Mouse (Mus musculus) limb, embryonic 10.5 days (tissue): ENCODE measurements at regions not wholly inside any gene's neighbourhood (a gene's known extent, or its start where the extent isn't known, plus 50 kb on each side); places are given as distances from the start of the nearest gene placed in this dataset.

Experiments
- DNase-seq: peaks from one replicate; pipeline ENCODE4 v3.0.0-alpha.2; 2017; ENCODE audit warnings: low spot score
- H3K27ac ChIP-seq: fragments of 300-500 bp; sonication (generic); 2 replicates; pipeline ENCODE4 v1.5.1; 2016; ENCODE audit warnings: mild to moderate bottlenecking
- H3K27me3 ChIP-seq: fragments of 300-500 bp; sonication (generic); 2 replicates; pipeline ENCODE4 v1.6.1; 2016; ENCODE audit warnings: low read depth, mild to moderate bottlenecking; ENCODE audit not compliant: poor library complexity, severe bottlenecking
- H3K36me3 ChIP-seq: fragments of 300-500 bp; sonication (generic); 2 replicates; pipeline ENCODE4 v1.6.1; 2016; ENCODE audit warnings: mild to moderate bottlenecking, moderate library complexity
- H3K4me1 ChIP-seq: fragments of 300-500 bp; sonication (generic); 2 replicates; pipeline ENCODE4 v1.6.1; 2016
- H3K4me3 ChIP-seq: fragments of 300-500 bp; sonication (generic); 2 replicates; pipeline ENCODE4 v1.5.1; 2016; ENCODE audit warnings: mild to moderate bottlenecking, moderate library complexity
- H3K9me3 ChIP-seq: fragments of 300-500 bp; sonication (generic); replicated peaks from 2 replicates; pipeline ENCODE4 v1.6.1; 2016; ENCODE audit warnings: mild to moderate bottlenecking
- WGBS: fragments of 180-500 bp; shearing (Covaris S2); methylation state at CpG from one replicate; pipeline ENCODE4 v1.1.7; 2016; 5-methylcytosine and 5-hydroxymethylcytosine counted together

DNA sequence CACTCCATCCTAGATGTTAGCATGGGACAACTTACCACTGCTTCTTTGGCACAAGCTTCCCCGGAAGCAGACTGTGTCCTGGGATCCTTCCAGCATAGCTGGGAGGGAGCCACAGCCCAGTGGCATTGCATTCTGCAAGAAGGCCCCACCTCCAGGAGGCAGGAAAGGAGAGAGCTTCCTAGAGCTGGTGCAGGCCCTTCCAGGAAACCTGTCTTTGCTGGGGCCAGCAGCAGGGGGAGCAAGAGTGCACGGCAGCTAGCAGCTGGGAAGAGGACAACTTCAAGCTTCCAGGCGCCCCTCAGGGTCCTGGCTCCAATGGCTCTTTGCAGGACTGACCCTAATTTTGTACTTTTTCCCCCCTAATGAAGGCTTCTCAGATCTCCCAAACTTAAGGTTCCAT, 115.4 kb upstream of the Sorcs3 start:
- peak; percentile 61 for DNase-seq
- Histone ChIP-seq H3K36me3 (no peaks in the 10 kb centered on the region), H3K27me3 (no peaks in the 10 kb centered on the region), H3K4me1 (peaks cover 3% of the 10 kb centered on the region; the same call in 1 of the 2 replicates), H3K4me3 (no peak overlapping the region), H3K9me3 (no peaks in the 10 kb centered on the region), H3K27ac (no peak overlapping the region)
- 34% methylated on average over 3 of the region's 3 CpGs for WGBS

DNA sequence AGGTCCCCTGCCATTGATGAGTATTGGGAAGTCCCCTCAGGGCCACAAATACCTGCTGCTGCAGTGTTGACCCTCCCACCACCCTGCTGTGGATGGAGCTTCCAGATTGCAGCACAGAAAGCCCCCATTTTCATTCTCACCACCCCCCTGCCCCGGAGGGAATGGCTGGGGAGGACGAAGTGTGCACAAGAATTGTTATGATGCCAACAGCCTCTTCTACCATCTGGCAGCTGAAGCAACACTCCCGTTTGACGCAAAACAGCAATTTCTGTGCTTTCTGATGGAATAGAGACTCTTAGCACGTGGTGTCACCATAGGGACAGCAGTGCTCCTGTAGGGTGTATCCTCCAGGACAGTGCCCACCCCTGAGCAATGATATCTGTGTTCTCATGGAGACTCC, 108.5 kb upstream of the Sorcs3 start:
- Histone ChIP-seq H3K4me3 (no peak overlapping the region), H3K27me3 (no peaks in the 10 kb centered on the region), H3K4me1 (no peaks in the 10 kb centered on the region), H3K36me3 (no peaks in the 10 kb centered on the region), H3K27ac (no peak overlapping the region), H3K9me3 (no peaks in the 10 kb centered on the region)
- no peak for DNase-seq
- WGBS = 86% methylated on average over 5 of the region's 5 CpGs

DNA sequence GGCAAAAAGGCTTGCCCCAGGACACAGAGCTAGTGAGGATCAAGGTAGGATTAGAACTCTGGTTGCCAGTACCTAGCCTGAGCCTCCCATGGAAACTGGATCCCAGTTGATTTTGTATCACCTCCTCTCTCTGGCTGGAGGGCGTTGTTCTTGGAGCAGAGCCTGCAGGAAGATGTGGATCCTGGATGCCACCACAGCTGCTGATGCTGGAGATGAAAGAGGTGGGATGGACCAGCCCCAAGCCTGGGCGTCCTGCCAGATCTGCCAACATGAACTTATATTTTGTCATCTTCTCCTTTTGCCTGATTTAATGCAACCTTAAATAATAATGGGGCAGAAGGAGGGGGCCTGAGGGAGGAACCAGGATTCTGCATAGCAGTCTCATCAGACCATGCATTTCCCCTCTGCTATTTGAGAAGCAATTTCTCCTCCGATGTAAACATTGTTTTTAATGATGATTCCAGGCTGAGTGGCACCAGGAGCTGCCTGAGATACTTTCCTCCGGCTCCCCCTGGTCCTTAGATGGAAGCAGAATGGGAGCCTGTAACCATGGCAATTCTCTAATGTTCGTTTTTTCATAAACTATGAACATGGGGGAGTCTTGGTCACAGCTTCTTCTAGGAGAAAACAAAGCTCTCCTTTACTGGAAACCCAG, 107.8 kb upstream of the Sorcs3 start:
- Histone ChIP-seq H3K27ac (no peak overlapping the region), H3K27me3 (no peaks in the 10 kb centered on the region), H3K4me3 (no peak overlapping the region), H3K9me3 (no peaks in the 10 kb centered on the region), H3K4me1 (no peaks in the 10 kb centered on the region), H3K36me3 (no peaks in the 10 kb centered on the region)
- WGBS = 81% methylated on average over 5 of the region's 5 CpGs
- no peak for DNase-seq

DNA sequence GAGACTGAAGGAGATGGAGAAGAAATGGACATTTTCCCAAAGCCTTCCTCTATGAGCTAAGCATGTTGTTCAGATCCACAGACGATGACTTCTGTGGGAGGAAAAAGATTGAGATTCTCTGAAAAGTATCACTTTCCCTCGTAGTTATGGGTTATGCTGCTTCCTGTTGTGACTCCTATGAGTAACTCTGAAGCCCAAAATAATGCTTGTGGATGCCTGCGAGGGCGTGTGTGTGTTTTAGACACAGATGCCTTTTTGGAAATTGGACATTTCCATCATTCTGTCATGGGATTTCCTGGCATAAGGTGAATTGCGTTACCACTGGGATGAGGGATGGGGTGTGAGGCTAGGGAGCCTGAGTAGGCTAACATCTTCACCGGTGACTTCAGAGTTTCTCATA, 104.8 kb upstream of the Sorcs3 start:
- Histone ChIP-seq H3K4me3 (no peak overlapping the region), H3K36me3 (no peaks in the 10 kb centered on the region), H3K27me3 (no peaks in the 10 kb centered on the region), H3K4me1 (no peaks in the 10 kb centered on the region), H3K9me3 (no peaks in the 10 kb centered on the region), H3K27ac (no peak overlapping the region)
- 89% methylated on average over 6 of the region's 6 CpGs for WGBS
- no peak for DNase-seq

DNA sequence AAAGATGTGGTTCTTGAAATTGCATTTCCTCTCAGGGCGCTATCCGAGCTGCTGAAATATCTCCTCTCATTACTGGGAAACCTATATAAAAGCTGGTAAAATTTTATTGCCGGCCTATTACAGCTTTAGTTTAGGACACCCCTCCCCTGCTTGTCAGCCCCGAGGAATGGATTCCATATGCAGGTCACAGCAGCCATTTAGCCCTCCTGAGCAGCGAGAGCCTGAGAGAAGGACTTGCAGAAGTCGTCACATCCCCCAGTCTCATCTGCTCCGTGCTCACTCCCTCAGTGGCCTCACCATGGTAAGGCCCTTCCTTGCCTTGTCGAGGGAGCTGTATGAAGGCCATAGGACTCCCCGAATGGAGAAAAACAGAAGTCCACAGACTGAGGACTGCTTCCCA, 90.7 kb upstream of the Sorcs3 start:
- Histone ChIP-seq H3K4me3 (no peak overlapping the region), H3K27ac (peak overlapping the region; percentile 53), H3K9me3 (no peaks in the 10 kb centered on the region), H3K36me3 (no peaks in the 10 kb centered on the region), H3K4me1 (peaks cover 42% of the 10 kb centered on the region), H3K27me3 (peaks cover 12% of the 10 kb centered on the region; the same call in 1 of the 2 replicates)
- peak; percentile 50 for DNase-seq
- 30% methylated on average over 9 of the region's 9 CpGs for WGBS

DNA sequence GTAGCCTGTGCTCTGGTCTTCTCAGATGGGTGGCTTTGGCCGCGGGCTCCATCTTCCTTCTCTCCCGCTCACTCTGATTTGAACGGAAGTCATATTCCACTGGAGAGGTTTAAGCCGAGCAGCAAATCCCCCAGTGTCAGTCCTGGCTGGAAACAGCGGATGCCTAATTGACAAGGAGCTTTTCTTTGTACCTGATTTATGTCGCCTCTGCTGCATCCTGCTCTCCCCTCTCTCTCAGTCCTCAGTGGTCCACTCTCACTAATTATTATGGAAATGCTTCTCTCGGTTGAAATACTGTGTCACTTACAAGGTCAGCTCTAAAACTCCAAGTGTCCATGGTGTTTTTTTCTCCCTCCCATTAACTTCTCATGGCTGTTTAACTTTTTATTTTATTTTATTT, 90.1 kb upstream of the Sorcs3 start:
- peaks cover 40% of the 10 kb centered on the region for H3K4me1 ChIP-seq
- 56% methylated on average over 8 of the region's 8 CpGs for WGBS
- no peaks in the 10 kb centered on the region for H3K36me3 ChIP-seq
- H3K4me3 ChIP-seq = no peak overlapping the region
- no peaks in the 10 kb centered on the region for H3K9me3 ChIP-seq
- peak overlapping the region; percentile 53 for H3K27ac ChIP-seq
- H3K27me3 ChIP-seq = peaks cover 12% of the 10 kb centered on the region; the same call in 1 of the 2 replicates
- no peak for DNase-seq

DNA sequence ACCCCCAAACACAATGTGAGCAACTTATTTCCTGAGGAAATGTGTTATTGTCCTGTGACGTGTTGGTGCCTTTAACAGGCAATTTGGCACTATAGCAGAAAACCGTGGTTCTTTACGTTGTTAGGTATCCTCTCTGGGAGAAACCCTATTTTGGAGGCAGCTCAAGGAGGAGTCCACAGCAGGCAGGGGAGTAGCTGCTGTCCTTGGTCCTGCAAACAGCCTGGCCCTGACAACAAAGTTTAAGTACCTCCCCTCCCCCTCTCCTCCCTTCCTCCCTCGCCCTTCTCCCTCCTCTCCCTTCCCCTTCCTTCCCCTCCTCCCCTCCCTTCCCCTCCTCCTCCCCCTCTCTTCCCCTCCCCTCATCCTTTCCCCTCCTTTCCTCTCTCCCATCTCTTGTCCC, 89.1 kb upstream of the Sorcs3 start:
- Histone ChIP-seq H3K27me3 (peaks cover 7% of the 10 kb centered on the region; the same call in 1 of the 2 replicates), H3K4me3 (no peak overlapping the region), H3K9me3 (no peaks in the 10 kb centered on the region), H3K36me3 (no peaks in the 10 kb centered on the region), H3K4me1 (peaks cover 30% of the 10 kb centered on the region), H3K27ac (no peak overlapping the region)
- peak; percentile 64 for DNase-seq
- WGBS = 9% methylated on average over 4 of the region's 4 CpGs

DNA sequence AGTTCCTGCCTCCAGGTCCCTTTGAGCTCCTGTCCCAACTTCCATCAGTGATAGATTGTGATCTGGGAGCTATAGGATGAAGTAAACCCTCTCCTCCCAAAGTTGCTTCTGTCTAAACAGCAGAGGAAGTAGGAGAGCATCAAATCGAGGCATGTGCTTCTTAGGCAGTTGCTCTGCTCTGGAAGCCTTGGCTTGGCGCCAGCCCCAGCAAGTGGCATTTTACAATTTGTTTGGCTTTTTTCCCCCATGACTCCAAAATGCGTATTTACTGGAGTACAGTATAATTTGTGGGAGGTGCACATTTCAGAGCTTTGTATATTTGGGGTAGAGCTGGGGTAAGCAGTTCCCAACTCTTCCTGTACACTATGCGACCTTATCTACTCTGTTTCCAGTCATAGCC, 88.2 kb upstream of the Sorcs3 start:
- no peak for DNase-seq
- no peaks in the 10 kb centered on the region for H3K9me3 ChIP-seq
- 90% methylated on average over 4 of the region's 4 CpGs for WGBS
- H3K36me3 ChIP-seq = no peaks in the 10 kb centered on the region
- no peak overlapping the region for H3K27ac ChIP-seq
- peaks cover 30% of the 10 kb centered on the region for H3K4me1 ChIP-seq
- no peak overlapping the region for H3K4me3 ChIP-seq
- 0 out of 2 replicates have a peak, but pooled peaks cover under 1% of the 10 kb centered on the region for H3K27me3 ChIP-seq

DNA sequence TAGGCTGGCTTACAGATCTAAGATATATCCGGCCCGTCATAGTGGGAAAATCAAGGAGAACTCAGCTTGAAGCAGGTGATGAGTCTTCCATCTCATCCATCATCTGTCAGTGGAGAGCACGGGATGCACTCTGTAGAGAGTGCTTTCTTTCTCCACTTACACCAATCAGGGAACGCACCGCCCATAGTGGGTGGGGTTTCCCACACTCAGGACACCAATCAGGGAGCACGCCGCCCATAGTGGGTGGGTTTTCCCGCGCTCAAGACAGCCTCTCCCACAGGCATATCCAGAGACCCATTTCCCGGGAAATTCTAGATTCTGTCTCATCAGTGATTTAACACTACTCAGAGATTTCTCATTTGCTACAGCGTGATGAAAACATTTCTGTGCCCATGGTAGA, 83.5 kb upstream of the Sorcs3 start:
- H3K27me3 ChIP-seq = no peaks in the 10 kb centered on the region
- WGBS = 87% methylated on average over 11 of the region's 11 CpGs

DNA sequence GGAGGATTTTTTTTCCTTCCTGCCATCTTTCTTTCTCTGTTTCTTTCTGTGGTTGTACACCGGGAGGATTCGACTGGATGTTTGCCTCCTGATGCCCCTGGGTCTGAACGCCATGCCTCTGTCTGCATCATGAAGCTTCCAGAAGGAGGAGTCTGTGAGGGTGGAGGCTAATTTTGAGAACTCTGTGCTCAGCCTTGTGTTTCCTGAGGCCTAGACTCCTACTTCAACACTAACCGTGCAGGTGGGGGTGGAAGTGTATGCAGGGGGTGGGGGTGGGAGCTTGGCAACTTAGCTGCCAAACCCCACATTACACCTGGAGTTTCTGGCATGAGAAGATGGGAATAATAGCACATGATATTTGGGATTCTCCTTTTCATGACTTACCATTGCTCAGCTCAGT, 82.0 kb upstream of the Sorcs3 start:
- Histone ChIP-seq H3K4me3 (no peak overlapping the region), H3K9me3 (no peaks in the 10 kb centered on the region), H3K27ac (peak overlapping the region; percentile 70; the same call in 1 of the 2 replicates), H3K36me3 (no peaks in the 10 kb centered on the region), H3K27me3 (no peaks in the 10 kb centered on the region), H3K4me1 (peaks cover 24% of the 10 kb centered on the region)
- WGBS = 83% methylated on average over 4 of the region's 4 CpGs
- DNase-seq = no peak

More for the DNA sequence above, 83.5 kb upstream of the Sorcs3 start:
- Histone ChIP-seq H3K27ac (no peak overlapping the region), H3K9me3 (no peaks in the 10 kb centered on the region), H3K4me1 (peaks cover 15% of the 10 kb centered on the region), H3K4me3 (no peak overlapping the region), H3K36me3 (no peaks in the 10 kb centered on the region)
- no peak for DNase-seq

DNA sequence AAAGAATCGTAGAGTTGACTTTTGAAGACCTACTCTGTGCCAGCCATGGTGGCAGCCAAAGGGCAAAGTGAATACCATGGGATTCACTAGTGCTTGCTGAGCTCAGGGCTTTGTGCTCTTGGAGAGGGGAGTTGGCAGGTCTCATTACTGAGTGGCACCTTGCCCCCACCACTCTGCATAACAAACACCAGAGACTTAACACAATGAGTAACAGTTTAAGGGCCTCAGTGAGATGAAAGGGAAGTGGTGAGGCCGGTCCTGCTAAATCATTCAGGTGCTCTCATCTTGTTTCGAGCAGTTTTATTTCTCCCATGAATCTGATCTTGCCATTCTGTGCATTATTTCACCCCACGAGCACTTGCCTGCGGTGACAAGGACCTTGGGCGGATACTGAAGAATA, 80.1 kb upstream of the Sorcs3 start:
- 76% methylated on average over 6 of the region's 6 CpGs for WGBS
- no peaks in the 10 kb centered on the region for H3K36me3 ChIP-seq

DNA sequence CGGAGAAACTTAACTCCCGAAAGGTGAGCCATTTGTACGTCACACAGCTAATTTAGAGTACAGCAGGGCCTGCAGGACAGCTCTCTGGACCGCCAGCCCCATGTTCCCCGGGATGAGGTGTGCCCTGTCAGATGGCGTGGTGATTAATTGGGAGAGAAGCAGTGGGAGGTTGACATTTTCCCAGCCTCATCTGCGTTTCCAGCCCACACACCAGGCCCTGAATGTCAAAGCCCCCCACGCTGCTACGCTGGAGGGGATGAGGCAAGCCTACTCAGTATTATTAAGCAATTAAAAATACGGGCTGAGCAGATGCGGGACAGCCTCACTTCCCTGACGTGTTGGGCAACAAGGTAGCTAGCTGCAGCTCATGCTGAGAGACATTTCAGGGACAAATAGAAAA, 77.7 kb upstream of the Sorcs3 start:
- Histone ChIP-seq H3K4me3 (no peak overlapping the region), H3K27ac (no peak overlapping the region), H3K36me3 (no peaks in the 10 kb centered on the region), H3K27me3 (no peaks in the 10 kb centered on the region), H3K9me3 (no peaks in the 10 kb centered on the region), H3K4me1 (peaks cover 21% of the 10 kb centered on the region)
- peak; percentile 37 for DNase-seq
- 30% methylated on average over 12 of the region's 12 CpGs for WGBS

More for the DNA sequence above, 80.1 kb upstream of the Sorcs3 start:
- Histone ChIP-seq H3K27ac (no peak overlapping the region), H3K4me1 (peaks cover 24% of the 10 kb centered on the region), H3K4me3 (no peak overlapping the region), H3K27me3 (no peaks in the 10 kb centered on the region), H3K9me3 (no peaks in the 10 kb centered on the region)
- DNase-seq = no peak

DNA sequence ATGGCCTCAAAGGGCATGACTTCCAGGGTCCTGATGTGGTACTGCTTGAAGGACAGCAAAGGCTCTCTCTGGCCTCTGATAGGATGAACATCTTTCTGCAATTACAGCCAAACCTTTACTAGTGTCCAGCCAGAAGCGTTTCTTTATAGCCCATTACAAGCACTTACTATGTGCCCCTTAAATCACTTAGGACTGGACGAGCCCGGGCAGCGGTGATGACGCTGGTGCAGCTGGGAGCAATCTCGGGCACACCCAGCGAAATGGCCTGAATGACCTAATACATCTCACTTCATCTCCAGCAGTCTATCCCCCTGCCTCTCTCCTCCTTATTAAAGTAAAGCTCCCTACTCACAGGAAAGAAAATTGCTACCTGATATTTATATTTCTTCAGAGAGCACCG, 69.6 kb upstream of the Sorcs3 start:
- no peak for DNase-seq

DNA sequence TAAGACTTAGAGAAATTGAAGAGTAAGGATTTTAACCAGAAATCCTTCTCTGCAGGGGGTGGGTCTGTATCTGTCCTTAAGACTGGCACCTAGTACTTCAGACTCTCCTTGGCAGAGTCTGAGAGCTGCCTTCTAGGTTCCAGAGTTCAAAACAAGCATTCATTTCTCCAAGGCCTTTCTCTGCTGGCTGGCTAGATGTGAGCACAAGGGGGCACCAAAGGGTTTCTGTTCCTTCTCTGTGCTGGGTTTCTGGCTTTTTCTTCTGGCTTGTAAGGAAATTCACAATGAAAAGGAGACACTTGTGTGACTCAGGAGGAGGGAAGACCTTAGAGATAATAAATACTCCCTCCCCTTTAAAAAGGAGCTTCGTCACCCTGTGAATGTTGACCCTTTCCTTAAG, 61.7 kb upstream of the Sorcs3 start:
- peak; percentile 48 for DNase-seq
- 50% methylated on average over 1 of the region's 1 CpGs for WGBS

More for the DNA sequence above, 69.6 kb upstream of the Sorcs3 start:
- Histone ChIP-seq H3K27ac (no peak overlapping the region), H3K36me3 (no peaks in the 10 kb centered on the region), H3K9me3 (no peaks in the 10 kb centered on the region), H3K4me1 (peaks cover 10% of the 10 kb centered on the region), H3K27me3 (no peaks in the 10 kb centered on the region), H3K4me3 (no peak overlapping the region)
- 42% methylated on average over 8 of the region's 8 CpGs for WGBS

More for the DNA sequence above, 61.7 kb upstream of the Sorcs3 start:
- H3K36me3 ChIP-seq = no peaks in the 10 kb centered on the region
- H3K4me1 ChIP-seq = no peaks in the 10 kb centered on the region
- H3K27me3 ChIP-seq = no peaks in the 10 kb centered on the region
- no peaks in the 10 kb centered on the region for H3K9me3 ChIP-seq
- H3K27ac ChIP-seq = no peak overlapping the region
- no peak overlapping the region for H3K4me3 ChIP-seq
